Comparison of ENCODE assay signal across 30 mouse cellular contexts in genomic region chr7:127560580-127560979, GRCm38 (mm10). TPM values are rescaled to one million over a fixed set of nuclear protein-coding genes. Genes with fewer than 3 reads are reported as not detected.
DNase-seq lines count a peak whose midpoint lies in the region; ATAC-seq and TF ChIP-seq lines count a peak whose summit lies in the region.
"Had no signal": no experiment of that assay in that cellular context is flagged by ENCODE, and none has a peak within 500 bp of the region (broad histone marks: within the 10 kb centered on the region; RNA-seq: fewer than 3 reads in every experiment).

No protein-coding gene starts in this region.

- peaks cover 44% of the 10 kb centered on the region for H3K36me3 ChIP-seq in lung, embryonic 16.5 days (ENCODE audit: control insufficient read depth, insufficient read depth, low read length)
- H3K36me3 ChIP-seq in intestine, postnatal 0 days (ENCODE audit: control insufficient read depth, insufficient read depth) = peaks cover 63% of the 10 kb centered on the region

- ATAC-seq in lung, embryonic 16.5 days (ENCODE audit: low read depth) = 0 out of 2 replicates have a peak, but pooled peaks have one; percentile 11
- 0 out of 2 replicates have a peak, but pooled peaks have one; percentile 17 for ATAC-seq in intestine, postnatal 0 days
- ATAC-seq in activated CD4-positive, CD25-positive, alpha-beta regulatory T cell, adult 4 months = no peak
- ATAC-seq: forebrain, embryonic 15.5 days; hindbrain, postnatal 0 days; midbrain, embryonic 15.5 days had no signal

- H3K4me2 ChIP-seq in lung, embryonic 16.5 days (ENCODE audit: low read depth, low read length) = no peak overlapping the region
- no peak overlapping the region for H3K4me2 ChIP-seq in intestine, postnatal 0 days (replicated peaks; ENCODE audit: low read depth)
- H3K4me2 ChIP-seq: forebrain, embryonic 15.5 days; kidney, embryonic 15.5 days; limb, embryonic 13.5 days; liver, embryonic 11.5 days; midbrain, embryonic 15.5 days; neural tube, embryonic 15.5 days had no signal

- no peak overlapping the region for H3K4me3 ChIP-seq in lung, embryonic 16.5 days (ENCODE audit: low read length)
- H3K4me3 ChIP-seq in intestine, postnatal 0 days (ENCODE audit: low read depth, low read length) = no peak overlapping the region
- H3K4me3 ChIP-seq: forebrain, embryonic 15.5 days; gastrocnemius, adult 2 months; heart, adult 2 months; kidney, embryonic 15.5 days; limb, embryonic 13.5 days; midbrain, embryonic 15.5 days; neural tube, embryonic 15.5 days had no signal

- TF ChIP-seq CTCF in intestine, postnatal 0 days (IDR thresholded peaks at IDR 0.05; ENCODE audit: low read depth) = no peak

- H3K9ac ChIP-seq in lung, embryonic 16.5 days (ENCODE audit: low read length) = no peak overlapping the region
- no peak overlapping the region for H3K9ac ChIP-seq in intestine, postnatal 0 days (ENCODE audit: low read depth, low read length)
- H3K9ac ChIP-seq: forebrain, embryonic 15.5 days; kidney, embryonic 15.5 days; limb, embryonic 13.5 days; midbrain, embryonic 15.5 days; neural tube, embryonic 15.5 days had no signal

- WGBS in lung, embryonic 16.5 days = 93% methylated on average over 11 of the region's 11 CpGs
- WGBS in intestine, postnatal 0 days = 95% methylated on average over 11 of the region's 11 CpGs

- DNase-seq in heart, adult 11 months = peak; percentile 84
- no peak for DNase-seq in heart, adult 8-10 months (ENCODE audit: low spot score)
- no peak for DNase-seq in lung, postnatal 14 days
- DNase-seq in thymus, adult 18-20 months = no peak
- DNase-seq: adrenal gland, adult 8-10 months; cerebellum, postnatal 14 days; gastrocnemius, adult 2 months; gastrocnemius, postnatal 36 days; heart, adult 2 months; heart, postnatal 14 days; kidney, adult 11 months; kidney, postnatal 25 days; lung, postnatal 10 days; retina, postnatal 1 day; right cerebral cortex, postnatal 14 days; thymus, postnatal 14 days had no signal

- no peaks in the 10 kb centered on the region for H3K27me3 ChIP-seq in lung, embryonic 16.5 days (ENCODE audit: control insufficient read depth, insufficient read depth, low read depth, low read length)
- no peaks in the 10 kb centered on the region for H3K27me3 ChIP-seq in intestine, postnatal 0 days (replicated peaks; ENCODE audit: control insufficient read depth, insufficient read depth, low read length)
- H3K27me3 ChIP-seq: forebrain, embryonic 15.5 days; kidney, embryonic 15.5 days; limb, embryonic 13.5 days; midbrain, embryonic 15.5 days; neural tube, embryonic 15.5 days had no signal

- H3K27ac ChIP-seq in lung, embryonic 16.5 days (ENCODE audit: low read length) = no peak overlapping the region
- no peak overlapping the region for H3K27ac ChIP-seq in intestine, postnatal 0 days (ENCODE audit: low read depth, low read length)
- H3K27ac ChIP-seq: forebrain, embryonic 15.5 days; gastrocnemius, adult 2 months; heart, adult 2 months; hindbrain, postnatal 0 days; kidney, embryonic 15.5 days; limb, embryonic 13.5 days; midbrain, embryonic 15.5 days; neural tube, embryonic 15.5 days had no signal

- H3K9me3 ChIP-seq in lung, embryonic 16.5 days (ENCODE audit: control insufficient read depth, low read length) = no peaks in the 10 kb centered on the region
- H3K9me3 ChIP-seq in intestine, postnatal 0 days (ENCODE audit: control insufficient read depth) = no peaks in the 10 kb centered on the region
- H3K9me3 ChIP-seq: forebrain, embryonic 15.5 days; kidney, embryonic 15.5 days; limb, embryonic 13.5 days; midbrain, embryonic 15.5 days; neural tube, embryonic 15.5 days had no signal

- H3K4me1 ChIP-seq in lung, embryonic 16.5 days (replicated peaks; ENCODE audit: control insufficient read depth, insufficient read depth, low read length) = peaks cover 4% of the 10 kb centered on the region; the same call in 1 of the 2 replicates
- H3K4me1 ChIP-seq in intestine, postnatal 0 days (replicated peaks; ENCODE audit: control insufficient read depth, insufficient read depth, low read length) = no peaks in the 10 kb centered on the region
- H3K4me1 ChIP-seq: forebrain, embryonic 15.5 days; kidney, embryonic 15.5 days; midbrain, embryonic 15.5 days had no signal

RNA-seq across cellular contexts. Expression of gene Tmem265, which starts 0.6 kb away (rescaled TPM):
- not detected for total RNA-seq in heart, adult 8-10 months (2022)
- 8.4 and 8.7 TPM in 2 replicates for polyA plus RNA-seq in lung, embryonic 16.5 days (2015; fragmentation: Nextera tagmentation; extraction: Ambion mirVana)
- polyA plus RNA-seq in intestine, postnatal 0 days (2015; fragmentation: Nextera tagmentation; extraction: Ambion mirVana) = 1.9 and 3.8 TPM in 2 replicates
- polyA plus RNA-seq in activated CD4-positive, CD25-positive, alpha-beta regulatory T cell, adult 4 months (2017; shearing (Covaris generic)) = 10 to 100 TPM; 52.4 to 58.5 TPM
- total RNA-seq: adrenal gland, adult 8-10 months; adrenal gland, postnatal 4 days; gastrocnemius, adult 2 months; gastrocnemius, postnatal 36 days; heart, adult 2 months; heart, postnatal 14 days had no signal
- polyA plus RNA-seq: cerebellum, adult 2 months; cortical plate, adult 2 months; frontal cortex, adult 2 months; heart, adult 2 months had no signal

RNA-seq across cellular contexts. Expression of gene Phkg2, which starts 12.6 kb away (rescaled TPM):
- total RNA-seq in heart, adult 8-10 months (2022) = 10 to 100 TPM; 12.1 to 20.9 (median 17.3) TPM
- polyA plus RNA-seq in lung, embryonic 16.5 days (2015; fragmentation: Nextera tagmentation; extraction: Ambion mirVana) = 36.9 and 40.0 TPM in 2 replicates
- 25.1 and 25.7 TPM in 2 replicates for polyA plus RNA-seq in intestine, postnatal 0 days (2015; fragmentation: Nextera tagmentation; extraction: Ambion mirVana)
- polyA plus RNA-seq in activated CD4-positive, CD25-positive, alpha-beta regulatory T cell, adult 4 months (2017; shearing (Covaris generic)) = 10 to 100 TPM; 73.7 to 85.5 TPM

RNA-seq across cellular contexts. Expression of gene Ccdc189, which starts 27.8 kb away (rescaled TPM):
- total RNA-seq in heart, adult 8-10 months (2022) = 10 to 100 TPM; 10.1 to 15.2 (median 14.4) TPM
- polyA plus RNA-seq in lung, embryonic 16.5 days (2015; fragmentation: Nextera tagmentation; extraction: Ambion mirVana) = 23.6 and 23.7 TPM in 2 replicates
- polyA plus RNA-seq in intestine, postnatal 0 days (2015; fragmentation: Nextera tagmentation; extraction: Ambion mirVana) = 3.0 and 3.1 TPM in 2 replicates
- 1 to 10 TPM in 1 of 2 experiments, under 1 TPM in 1; 0.57 to 1.4 TPM for polyA plus RNA-seq in activated CD4-positive, CD25-positive, alpha-beta regulatory T cell, adult 4 months (2017; shearing (Covaris generic))

RNA-seq across cellular contexts. Expression of gene Rnf40, which starts 28.0 kb away (rescaled TPM):
- total RNA-seq in heart, adult 8-10 months (2022) = 10 to 100 TPM; 38.1 to 42.6 (median 40.3) TPM
- polyA plus RNA-seq in lung, embryonic 16.5 days (2015; fragmentation: Nextera tagmentation; extraction: Ambion mirVana) = 47.6 and 51.1 TPM in 2 replicates
- polyA plus RNA-seq in intestine, postnatal 0 days (2015; fragmentation: Nextera tagmentation; extraction: Ambion mirVana) = 16.7 and 20.6 TPM in 2 replicates
- polyA plus RNA-seq in activated CD4-positive, CD25-positive, alpha-beta regulatory T cell, adult 4 months (2017; shearing (Covaris generic)) = 10 to 100 TPM; 25.3 to 26.1 TPM

RNA-seq across cellular contexts. Expression of gene Gm42715, which starts 41.2 kb away (rescaled TPM):
- total RNA-seq in heart, adult 8-10 months (2022) = 10 to 100 TPM in 2 of 4 experiments, 1 to 10 TPM in 2; 8.8 to 10.9 (median 10.2) TPM
- 14.6 and 15.2 TPM in 2 replicates for polyA plus RNA-seq in lung, embryonic 16.5 days (2015; fragmentation: Nextera tagmentation; extraction: Ambion mirVana)
- 5.0 and 6.6 TPM in 2 replicates for polyA plus RNA-seq in intestine, postnatal 0 days (2015; fragmentation: Nextera tagmentation; extraction: Ambion mirVana)
- 10 to 100 TPM; 19.2 to 20.0 TPM for polyA plus RNA-seq in activated CD4-positive, CD25-positive, alpha-beta regulatory T cell, adult 4 months (2017; shearing (Covaris generic))
